Mouse (Mus musculus) lung, postnatal 14 days (tissue): ENCODE measurements around the gene Gstt2.

Source experiments
- DNase-seq: peaks from one replicate; pipeline ENCODE4 v3.0.0; 2021

Gene Gstt2

GRCm38 (mm10) chr10:75837248-75837759 is at the start of gene Gstt2:
Gstt2 (minus strand) TSS chr10:75837424.
- DNase-seq: peak; percentile 90

- DNase-seq: no peak
Observed at GRCm38 (mm10) chr10:75884742-75885141, 47.5 kb upstream of the Gstt2 start.

DNA sequence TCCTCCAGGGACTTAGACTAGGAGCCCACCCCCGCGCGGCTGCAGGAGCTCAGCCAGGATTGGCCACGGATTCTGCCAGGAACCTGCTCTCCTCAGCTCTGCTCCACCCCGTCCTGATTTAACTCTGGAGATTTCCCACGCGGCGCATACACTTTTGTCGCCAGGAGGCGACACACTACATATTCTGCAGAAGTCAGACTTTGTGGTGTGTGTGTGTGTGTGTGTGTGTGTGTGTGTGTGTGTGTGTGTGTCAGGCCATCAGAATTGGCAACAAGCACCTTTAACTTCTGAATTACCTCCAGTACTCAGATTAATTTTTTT is 46.0 kb upstream of the Gstt2 start:
- DNase-seq: peak; percentile 81

- DNase-seq: no peak
Observed at GRCm38 (mm10) chr10:75882433-75883231, 45.4 kb upstream of the Gstt2 start.

- no peak for DNase-seq
Observed at GRCm38 (mm10) chr10:75881578-75882432, 44.6 kb upstream of the Gstt2 start.

GRCm38 (mm10) chr10:75880771-75881577 is 43.8 kb upstream of the Gstt2 start:
- DNase-seq: no peak

DNA sequence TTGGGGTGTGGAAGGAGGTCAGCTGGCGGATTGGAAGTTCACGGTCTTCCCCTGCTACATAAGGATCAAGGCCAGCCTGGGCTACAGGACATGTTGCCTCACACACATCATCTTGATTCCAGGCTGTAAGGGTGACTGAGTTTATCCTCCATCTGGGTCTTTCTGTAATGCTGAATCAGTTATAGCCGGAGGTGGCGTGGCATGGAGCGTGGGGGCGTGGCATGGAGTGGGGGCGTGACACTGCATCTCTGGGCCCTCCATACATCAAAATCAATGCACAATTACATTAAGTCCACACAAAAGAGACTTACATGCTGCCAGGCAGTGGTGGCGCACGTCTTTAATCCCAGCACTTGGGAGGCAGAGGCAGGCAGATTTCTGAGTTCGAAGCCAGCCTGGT is 43.1 kb upstream of the Gstt2 start:
- no peak for DNase-seq

GRCm38 (mm10) chr10:75878836-75879235 is 41.6 kb upstream of the Gstt2 start:
- DNase-seq: no peak

DNA sequence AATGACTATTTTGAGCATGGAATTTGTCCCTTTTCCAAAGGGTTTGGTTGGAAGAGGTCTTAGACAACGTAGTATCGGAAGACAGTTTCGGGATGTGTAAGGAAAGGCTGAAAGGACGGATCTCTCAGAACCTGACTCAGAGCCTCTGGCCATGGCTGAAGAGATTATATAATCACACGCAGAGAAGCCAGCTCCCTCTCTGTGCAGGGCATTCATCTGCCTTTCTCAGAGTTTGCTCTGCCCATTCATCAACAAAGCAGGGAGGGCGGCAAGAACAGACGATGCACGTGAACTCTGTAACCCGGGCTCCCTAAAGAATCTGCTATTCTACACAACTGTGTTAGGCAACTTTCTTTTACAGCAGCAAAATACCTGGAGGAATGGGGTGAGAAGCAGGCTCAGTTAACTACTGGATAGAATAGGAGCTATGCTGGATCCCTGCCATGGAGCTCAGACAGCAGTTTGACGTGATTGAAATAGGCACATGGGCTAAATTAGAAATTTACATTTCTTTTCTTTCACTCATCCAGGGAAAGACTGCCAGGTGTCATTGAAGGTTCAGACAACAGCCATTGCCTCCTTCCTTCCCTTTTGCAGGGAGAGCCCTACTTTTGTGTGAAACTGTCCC is 36.4 kb upstream of the Gstt2 start:
- no peak for DNase-seq

- DNase-seq: peak; percentile 75
Observed at GRCm38 (mm10) chr10:75872915-75873542, 35.8 kb upstream of the Gstt2 start.

- no peak for DNase-seq
Observed at GRCm38 (mm10) chr10:75872025-75872914, 35.0 kb upstream of the Gstt2 start.

GRCm38 (mm10) chr10:75861587-75861986 is 24.4 kb upstream of the Gstt2 start:
- DNase-seq: no peak

- no peak for DNase-seq
Observed at GRCm38 (mm10) chr10:75860746-75861145, 23.5 kb upstream of the Gstt2 start.

DNA sequence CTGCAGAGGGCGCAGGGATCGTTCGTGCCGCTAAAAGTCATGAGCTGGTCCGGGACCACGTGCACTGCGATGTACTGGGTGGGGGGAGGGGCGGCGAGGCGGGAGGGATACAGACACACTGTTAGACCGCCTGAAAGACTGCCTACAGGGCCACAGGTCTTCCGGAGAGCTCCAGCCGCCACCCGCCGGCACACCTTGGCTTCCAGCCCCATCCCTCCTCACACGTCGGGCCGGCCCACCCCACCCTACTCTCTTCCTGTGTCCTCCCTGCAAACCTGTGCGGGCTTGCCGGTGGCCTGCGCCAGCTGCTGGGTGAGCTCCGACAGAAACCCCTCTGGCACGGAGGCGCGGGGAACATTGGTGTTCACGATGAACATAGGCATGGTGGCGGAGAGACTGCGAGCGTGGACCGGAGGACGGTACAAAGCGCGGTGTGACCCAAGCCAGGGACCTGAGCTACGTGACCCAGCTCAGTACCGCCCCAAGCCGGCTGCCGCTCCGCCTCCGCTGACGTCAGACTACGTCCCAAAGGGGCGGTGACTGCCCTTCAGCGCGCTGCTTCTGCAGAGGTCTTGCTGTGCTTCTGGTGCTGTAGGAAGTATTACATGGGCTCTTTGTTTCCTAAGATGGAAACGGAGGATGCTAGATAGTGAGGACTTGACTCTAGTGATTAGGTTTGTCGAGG is 22.7 kb upstream of the Gstt2 start, which contains the start of gene Mif:
Mif (minus strand) TSS at position 455 of the 685 bp plus-strand sequence.
- peak; percentile 90 for DNase-seq

DNA sequence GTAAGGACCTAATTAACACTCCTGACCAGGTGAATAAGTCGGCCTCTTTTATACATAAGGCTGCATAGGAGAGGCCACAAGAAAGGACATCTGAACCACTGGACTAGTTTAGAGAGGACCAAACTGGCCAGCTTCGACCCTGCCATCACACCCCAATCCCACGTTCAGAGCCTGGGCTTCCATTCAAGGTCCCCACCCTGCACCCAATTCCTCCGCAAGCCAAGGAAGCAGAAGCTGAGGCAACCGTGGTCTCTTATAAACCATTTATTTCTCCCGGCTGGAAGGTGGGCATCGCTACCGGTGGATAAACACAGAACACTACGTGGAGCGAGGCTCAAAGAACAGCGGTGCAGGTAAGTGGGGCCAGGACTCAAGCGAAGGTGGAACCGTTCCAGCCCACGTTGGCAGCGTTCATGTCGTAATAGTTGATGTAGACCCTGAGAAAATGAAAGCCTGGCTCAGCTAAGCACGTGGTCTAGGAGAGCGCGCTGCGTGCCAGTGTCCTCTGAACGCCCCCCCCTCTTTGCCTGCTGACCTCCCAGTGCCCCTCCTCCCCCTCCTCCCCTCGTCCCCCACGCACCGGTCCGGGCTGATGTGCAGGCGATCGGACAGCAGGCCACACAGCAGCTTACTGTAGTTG is 22.0 kb upstream of the Gstt2 start:
- DNase-seq: no peak

DNA sequence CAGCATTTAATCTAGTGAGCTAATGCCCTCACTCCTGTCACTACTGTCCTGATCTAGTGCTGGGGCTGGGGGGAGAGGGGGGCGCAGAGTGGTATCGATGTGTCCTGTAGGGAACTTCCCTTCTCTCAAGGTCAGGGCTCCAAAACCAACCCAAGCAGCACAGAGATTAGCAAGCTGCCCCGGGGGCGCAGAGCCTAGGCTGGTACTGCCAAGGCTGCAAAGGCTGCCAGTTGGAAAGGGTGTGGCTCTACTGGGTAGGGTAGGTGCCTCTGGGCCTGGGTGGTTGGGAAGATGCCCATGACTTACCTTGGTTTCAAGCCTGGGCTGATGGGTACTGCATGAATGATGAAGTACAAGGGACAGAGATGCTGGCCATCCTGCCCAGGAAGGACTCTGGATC is 20.4 kb upstream of the Gstt2 start:
- no peak for DNase-seq

GRCm38 (mm10) chr10:75856976-75857375 is 19.8 kb upstream of the Gstt2 start:
- DNase-seq: no peak

- no peak for DNase-seq
Observed at GRCm38 (mm10) chr10:75856155-75856907, 19.1 kb upstream of the Gstt2 start.

GRCm38 (mm10) chr10:75855416-75855981 is 18.3 kb upstream of the Gstt2 start:
- DNase-seq: no peak
